Comparison of ENCODE assay signal across 26 mouse cellular contexts in genomic region chr12:104634818-104635217, GRCm38 (mm10).
DNase-seq lines count a peak whose midpoint lies in the region; ATAC-seq and TF ChIP-seq lines count a peak whose summit lies in the region.
"Had no signal": no experiment of that assay in that cellular context is flagged by ENCODE, and none has a peak within 500 bp of the region (broad histone marks: within the 10 kb centered on the region; RNA-seq: fewer than 3 reads in every experiment).

No protein-coding gene starts in this region.

- H3K9ac ChIP-seq in embryonic facial prominence, embryonic 14.5 days (ENCODE audit: low read depth, low read length): no peak overlapping the region
- H3K9ac ChIP-seq in limb, embryonic 11.5 days (ENCODE audit: low read length): no peak overlapping the region; the same call in 1 of the 2 replicates
- no peak overlapping the region for H3K9ac ChIP-seq in kidney, embryonic 14.5 days (ENCODE audit: low read depth, low read length)
- H3K9ac ChIP-seq: forebrain, embryonic 13.5 days; heart, embryonic 12.5 days; hindbrain, embryonic 15.5 days; liver, embryonic 14.5 days; stomach, embryonic 15.5 days had no signal

- H3K4me2 ChIP-seq in embryonic facial prominence, embryonic 14.5 days (ENCODE audit: low read depth, low read length): peak overlapping the region; percentile 19
- H3K4me2 ChIP-seq in limb, embryonic 11.5 days (ENCODE audit: low read depth, severe bottlenecking): peak overlapping the region; percentile 21; the same call in 1 of the 2 replicates
- H3K4me2 ChIP-seq in kidney, embryonic 14.5 days (replicated peaks; ENCODE audit: low read depth, low read length): no peak overlapping the region
- H3K4me2 ChIP-seq: forebrain, embryonic 13.5 days; heart, embryonic 12.5 days; hindbrain, embryonic 15.5 days; stomach, embryonic 15.5 days had no signal

- H3K27ac ChIP-seq in embryonic facial prominence, embryonic 14.5 days (replicated peaks; ENCODE audit: low read depth, low read length): no peak overlapping the region; the same call in 1 of the 2 replicates
- H3K27ac ChIP-seq in limb, embryonic 11.5 days (replicated peaks; ENCODE audit: low read depth, low read length): peak overlapping the region; percentile 38
- no peak overlapping the region for H3K27ac ChIP-seq in kidney, embryonic 14.5 days (ENCODE audit: low read depth, low read length)
- H3K27ac ChIP-seq: forebrain, embryonic 13.5 days; hindbrain, embryonic 10.5 days; hindbrain, embryonic 15.5 days; liver, embryonic 14.5 days; stomach, embryonic 15.5 days had no signal

- intact Hi-C loops in heart, postnatal 14 days (cut with DNase I): no loop called here
- intact Hi-C loops in heart, postnatal 10 days (cut with DNase I): no loop called here

- ATAC-seq in embryonic facial prominence, embryonic 14.5 days (ENCODE audit: low read depth): peak; percentile 76; the same call in 1 of the 2 replicates
- ATAC-seq in limb, embryonic 11.5 days (ENCODE audit: insufficient number of reproducible peaks, low FRiP score, low TSS enrichment, low read depth): peak; percentile 44; the same call in 1 of the 2 replicates
- ATAC-seq in kidney, embryonic 14.5 days (ENCODE audit: low FRiP score, low TSS enrichment): no peak
- ATAC-seq: forebrain, embryonic 13.5 days had no signal

- H3K9me3 ChIP-seq in E14TG2a.4 (ENCODE audit: low read length): no peaks in the 10 kb centered on the region
- peaks cover 6% of the 10 kb centered on the region; the same call in 1 of the 2 replicates for H3K9me3 ChIP-seq in embryonic facial prominence, embryonic 14.5 days (ENCODE audit: control insufficient read depth, low read length)
- peaks cover 4% of the 10 kb centered on the region; the same call in 1 of the 2 replicates for H3K9me3 ChIP-seq in limb, embryonic 11.5 days (ENCODE audit: control insufficient read depth, low read length)
- H3K9me3 ChIP-seq in kidney, embryonic 14.5 days (ENCODE audit: control insufficient read depth, low read length): peaks cover 4% of the 10 kb centered on the region; the same call in 1 of the 2 replicates
- H3K9me3 ChIP-seq: heart, embryonic 12.5 days; hindbrain, embryonic 10.5 days; hindbrain, embryonic 15.5 days; stomach, embryonic 15.5 days had no signal

- DNase-seq in embryo, embryonic 11.5 days (ENCODE audit: low read depth, low spot score): peak; percentile 20
- peak; percentile 75 for DNase-seq in embryonic facial prominence, embryonic 14.5 days (ENCODE audit: low spot score)
- DNase-seq in limb, embryonic 11.5 days (ENCODE audit: low spot score): peak; percentile 74
- DNase-seq in left cerebral cortex, adult 11 months (ENCODE audit: low spot score): no peak
- no peak for DNase-seq in heart, postnatal 14 days
- no peak for DNase-seq in heart, postnatal 10 days
- DNase-seq: adrenal gland, postnatal 25 days; cerebellum, adult 2 months; cerebellum, postnatal 25 days; gastrocnemius, postnatal 14 days; kidney, adult 18-20 months; kidney, postnatal 4 days; layer of hippocampus, postnatal 36 days; liver; lung, adult 2 months; lung, postnatal 10 days; midbrain, embryonic 14.5 days; thymus, postnatal 14 days had no signal

- peak overlapping the region; percentile 39; the same call in 1 of the 2 replicates for H3K4me3 ChIP-seq in E14TG2a.4 (replicated peaks; ENCODE audit: low read length)
- no peak overlapping the region for H3K4me3 ChIP-seq in embryonic facial prominence, embryonic 14.5 days (ENCODE audit: low read depth, low read length)
- H3K4me3 ChIP-seq in limb, embryonic 11.5 days (ENCODE audit: low read depth, low read length): no peak overlapping the region
- H3K4me3 ChIP-seq in kidney, embryonic 14.5 days (ENCODE audit: low read length): no peak overlapping the region
- H3K4me3 ChIP-seq: forebrain, embryonic 13.5 days; heart, embryonic 12.5 days; hindbrain, embryonic 10.5 days; hindbrain, embryonic 15.5 days; stomach, embryonic 15.5 days had no signal

- H3K27me3 ChIP-seq in E14TG2a.4 (ENCODE audit: insufficient read depth, low read length): peaks cover 30% of the 10 kb centered on the region
- peaks cover 15% of the 10 kb centered on the region; the same call in 1 of the 2 replicates for H3K27me3 ChIP-seq in embryonic facial prominence, embryonic 14.5 days (replicated peaks; ENCODE audit: control insufficient read depth, insufficient read depth, low read length)
- H3K27me3 ChIP-seq in limb, embryonic 11.5 days (ENCODE audit: control insufficient read depth, insufficient read depth, low read length): 0 out of 2 replicates have a peak, but pooled peaks cover 5% of the 10 kb centered on the region
- H3K27me3 ChIP-seq in kidney, embryonic 14.5 days (ENCODE audit: control insufficient read depth, insufficient read depth, low read length): peaks cover 40% of the 10 kb centered on the region

- peaks cover 26% of the 10 kb centered on the region for H3K4me1 ChIP-seq in E14TG2a.4 (replicated peaks; ENCODE audit: low read depth, low read length)
- peaks cover 25% of the 10 kb centered on the region for H3K4me1 ChIP-seq in embryonic facial prominence, embryonic 14.5 days (ENCODE audit: control insufficient read depth, insufficient read depth, low read length)
- H3K4me1 ChIP-seq in limb, embryonic 11.5 days (ENCODE audit: control insufficient read depth, insufficient read depth, low read length): peaks cover 31% of the 10 kb centered on the region
- H3K4me1 ChIP-seq in kidney, embryonic 14.5 days (ENCODE audit: control insufficient read depth, insufficient read depth, low read length): peaks cover 15% of the 10 kb centered on the region; the same call in 1 of the 2 replicates
- H3K4me1 ChIP-seq: stomach, embryonic 15.5 days had no signal

- no peaks in the 10 kb centered on the region for H3K36me3 ChIP-seq in E14TG2a.4 (ENCODE audit: insufficient read depth, low read length)
- H3K36me3 ChIP-seq in embryonic facial prominence, embryonic 14.5 days (ENCODE audit: control insufficient read depth, insufficient read depth, low read length): no peaks in the 10 kb centered on the region
- no peaks in the 10 kb centered on the region for H3K36me3 ChIP-seq in limb, embryonic 11.5 days (ENCODE audit: control insufficient read depth, insufficient read depth, low read length)
- H3K36me3 ChIP-seq in kidney, embryonic 14.5 days (ENCODE audit: control insufficient read depth, insufficient read depth, low read length): no peaks in the 10 kb centered on the region
- H3K36me3 ChIP-seq: heart, embryonic 12.5 days; hindbrain, embryonic 10.5 days; hindbrain, embryonic 15.5 days; stomach, embryonic 15.5 days had no signal

- TF ChIP-seq CTCF in E14TG2a.4 (conservative IDR thresholded peaks at IDR 0.05; ENCODE audit: low read length): no peak

- WGBS in embryonic facial prominence, embryonic 14.5 days: 32% methylated on average over 10 of the region's 10 CpGs
- 19% methylated on average over 10 of the region's 10 CpGs for WGBS in limb, embryonic 11.5 days
- 58% methylated on average over 10 of the region's 10 CpGs for WGBS in kidney, embryonic 14.5 days

Comparison
In these comparisons a context has a peak if more than half of its experiments do, and no peak if none do; other contexts are left out.
1. DNase-seq: peak in embryo, embryonic 11.5 days (single experiment), embryonic facial prominence, embryonic 14.5 days (single experiment) and limb, embryonic 11.5 days (single experiment); none in left cerebral cortex, adult 11 months (single experiment), heart, postnatal 14 days (0 of 2) and heart, postnatal 10 days (0 of 2).